Mouse (Mus musculus) stomach, adult 2 months (tissue): ENCODE data around the gene Ccnt2. TPM values are rescaled to one million over a fixed set of nuclear protein-coding genes. Genes with fewer than 3 reads are reported as not detected.

Source experiments
- polyA plus RNA-seq: library from polyadenylated mRNA; depleted of rRNA; stranded (reverse); fragments of >200 nt; gene quantifications from 2 replicates; pipeline ENCODE4 v1.2.3, GENCODE M21; 2012; rRNA removed

The Ccnt2 gene
- 2.1 and 3.0 TPM in 2 replicates for polyA plus RNA-seq

GRCm38 (mm10) chr1:127773803-127774500, at the start of gene Ccnt2:
Ccnt2 (plus strand) TSS chr1:127774164.

DNA sequence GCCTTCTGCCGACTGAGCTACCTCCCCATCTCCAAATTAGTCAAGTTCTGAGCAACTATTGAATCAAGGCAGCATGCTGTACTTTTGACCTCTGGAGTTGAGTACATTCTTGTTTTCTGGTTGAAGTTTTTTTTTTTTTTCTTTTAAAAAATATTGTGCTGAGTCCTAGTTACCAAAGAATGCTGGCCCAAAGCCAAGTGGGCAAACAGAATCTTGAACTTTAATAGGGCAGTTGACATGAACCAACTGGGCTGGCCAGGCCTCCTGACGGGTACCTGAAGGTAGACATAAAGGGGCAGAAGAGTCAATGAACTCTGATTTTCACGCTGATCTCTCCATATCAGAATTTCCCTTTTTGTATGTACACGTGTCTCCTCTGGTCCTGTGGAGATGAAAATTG, 44.9 kb upstream of the Ccnt2 start, which contains the start of gene Acmsd:
Gene Acmsd, plus strand, starts transcription at position 318 of the 400 bp plus-strand sequence.

DNA sequence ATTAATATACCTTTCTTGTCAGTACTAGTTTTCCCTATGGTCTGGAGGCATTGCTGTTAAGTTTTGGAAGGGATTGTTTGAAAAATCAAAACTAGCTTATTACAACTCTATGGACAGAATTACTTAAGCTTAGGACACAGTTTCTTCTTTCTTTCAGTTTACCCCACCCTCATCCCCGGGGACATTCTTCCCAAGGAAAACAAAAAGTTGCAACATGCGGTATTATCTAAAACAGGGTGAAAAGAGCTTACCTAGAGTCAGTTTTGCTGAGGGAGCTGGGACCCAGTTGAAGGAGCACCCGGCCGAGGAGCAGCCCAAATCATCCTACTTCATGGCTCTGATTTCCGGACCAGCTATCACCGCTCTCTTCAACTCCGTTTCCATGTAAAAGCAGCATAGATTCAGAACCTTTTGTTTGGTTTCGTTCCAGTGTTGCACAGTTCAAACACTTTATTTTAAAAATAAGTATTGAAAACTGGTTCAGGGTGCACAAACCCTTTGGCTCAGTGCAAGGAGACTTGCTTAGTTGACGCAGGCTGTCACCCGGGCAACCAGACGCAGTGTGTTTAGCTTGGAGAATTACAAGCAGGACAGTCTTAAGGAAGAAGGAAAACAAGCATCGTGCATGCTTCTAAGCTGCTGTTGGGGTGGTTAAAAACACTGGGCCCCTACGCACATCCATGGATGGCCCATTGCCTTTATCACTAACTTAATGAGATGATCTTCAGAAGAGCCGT, 80.7 kb downstream of the Ccnt2 start, which contains the start of gene Map3k19:
Gene Map3k19, minus strand, starts transcription at position 546 of the 737 bp plus-strand sequence.

Other genes starting within 250 kb of the Ccnt2 start
- gene Tmem163, start 94.6 kb upstream of the Ccnt2 start, polyA plus RNA-seq: 0.48 and 0.61 TPM in 2 replicates
- not detected in 2 replicates for gene Acmsd, start 44.8 kb upstream of the Ccnt2 start, polyA plus RNA-seq
- gene Map3k19, start 80.9 kb downstream of the Ccnt2 start, polyA plus RNA-seq: not detected in 2 replicates
- 9.9 and 13.6 TPM in 2 replicates for gene Rab3gap1, start 94.6 kb downstream of the Ccnt2 start, polyA plus RNA-seq